Mouse (Mus musculus): ENCODE data around the gene Gm2916. TPM values are rescaled to one million over a fixed set of nuclear protein-coding genes. Genes with fewer than 3 reads are reported as not detected.
"Not testable (repeated sequence)": the region's sequence is repeated elsewhere in the genome, so short reads cannot be mapped to it uniquely, and the experiment has no call there.

The Gm2916 gene
- 0.19 TPM in 1 of 2 replicates, not detected in the other for polyA plus RNA-seq (2016; fragmentation: Nextera tagmentation; extraction: Ambion mirVana)

- not testable (repeated sequence) for H3K4me3 ChIP-seq; DNase-seq (ENCODE audit: low spot score); H3K27me3 ChIP-seq (ENCODE audit: low read depth, poor library complexity, severe bottlenecking); H3K36me3 ChIP-seq; H3K27ac ChIP-seq (replicated peaks); H3K4me1 ChIP-seq; H3K9me3 ChIP-seq (replicated peaks)
- WGBS: no CpG with 5 or more reads among the region's 1 CpGs
Observed at GRCm38 (mm10) chr14:3883872-3884271, at the start of gene Gm2916. TSS of gene Gm2916 (plus strand) at chr14:3884172.

DNA sequence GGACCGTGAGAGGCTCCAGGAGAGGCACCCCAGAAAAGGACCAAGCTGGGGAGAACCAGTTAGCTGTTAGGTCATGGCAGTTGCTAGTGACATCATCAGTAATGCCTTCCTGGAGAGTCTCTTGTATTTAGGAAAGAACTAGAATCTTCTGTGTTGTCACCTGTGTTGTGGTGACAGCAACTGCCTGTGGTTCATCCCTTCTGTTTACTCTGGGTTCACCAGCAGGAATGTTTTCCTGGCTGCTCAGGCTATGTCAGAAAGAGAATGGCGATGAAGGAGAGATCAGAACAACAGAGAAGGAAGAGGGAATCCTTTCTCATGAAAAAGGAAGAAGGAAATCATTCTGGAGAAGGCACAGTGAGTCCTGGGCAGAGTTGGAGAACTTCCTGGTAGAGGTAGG lies 38.0 kb upstream of the Gm2916 start, which contains the start of gene Gm3033:
Gm3033 (plus strand) TSS at position 301 of the 400 bp plus-strand sequence.
- DNase-seq (ENCODE audit: low spot score); H3K27ac ChIP-seq (replicated peaks); H3K4me1 ChIP-seq; H3K27me3 ChIP-seq (ENCODE audit: low read depth, poor library complexity, severe bottlenecking); H3K4me3 ChIP-seq; H3K36me3 ChIP-seq; H3K9me3 ChIP-seq (replicated peaks): not testable (repeated sequence)
- whole genome bisulfite sequencing: no CpG with 5 or more reads among the region's 2 CpGs

- 78% methylated on average over 1 of the region's 2 CpGs for WGBS
- not testable (repeated sequence) for H3K36me3 ChIP-seq; H3K4me3 ChIP-seq; H3K27me3 ChIP-seq (ENCODE audit: low read depth, poor library complexity, severe bottlenecking); H3K27ac ChIP-seq (replicated peaks); H3K9me3 ChIP-seq (replicated peaks); DNase-seq (ENCODE audit: low spot score); H3K4me1 ChIP-seq
Observed at GRCm38 (mm10) chr14:3931456-3931855, 47.5 kb downstream of the Gm2916 start, which contains the start of gene Gm3029. TSS of gene Gm3029 (plus strand) at chr14:3931756.

DNA sequence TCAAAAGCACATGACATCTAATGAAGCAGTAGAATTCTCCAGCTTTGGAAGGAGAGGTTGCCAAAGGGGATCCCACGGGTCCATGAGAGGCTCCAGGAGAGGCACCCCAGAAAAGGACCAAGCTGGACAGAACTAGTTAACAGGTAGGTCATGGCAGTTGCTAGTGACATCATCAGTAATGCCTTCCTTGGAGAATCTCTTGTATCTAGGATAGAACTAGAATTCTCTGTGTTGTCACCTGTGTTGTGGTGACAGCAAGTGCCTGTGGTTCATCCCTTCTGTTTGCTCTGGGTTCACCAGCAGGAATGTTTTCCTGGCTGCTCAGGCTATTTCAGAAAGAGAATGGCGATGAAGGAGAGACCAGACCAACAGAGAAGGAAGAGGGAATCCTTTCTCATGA lies 79.3 kb downstream of the Gm2916 start, which contains the start of gene Gm3095:
Gm3095 (plus strand) TSS at position 301 of the 400 bp plus-strand sequence.
- not testable (repeated sequence) for H3K4me3 ChIP-seq; H3K27me3 ChIP-seq (ENCODE audit: low read depth, poor library complexity, severe bottlenecking); DNase-seq (ENCODE audit: low spot score); H3K9me3 ChIP-seq (replicated peaks); H3K4me1 ChIP-seq; H3K27ac ChIP-seq (replicated peaks); H3K36me3 ChIP-seq
- no CpG with 5 or more reads among the region's 2 CpGs for WGBS

Other genes starting within 250 kb of the Gm2916 start
- not detected in 2 replicates for gene Gm3012, start 249.7 kb upstream of the Gm2916 start, polyA plus RNA-seq (2016; fragmentation: Nextera tagmentation; extraction: Ambion mirVana)
- 1.5 and 2.0 TPM in 2 replicates for gene Gm3020, start 232.1 kb upstream of the Gm2916 start, polyA plus RNA-seq (2016; fragmentation: Nextera tagmentation; extraction: Ambion mirVana)
- gene Gm3043, start 195.4 kb upstream of the Gm2916 start, polyA plus RNA-seq (2016; fragmentation: Nextera tagmentation; extraction: Ambion mirVana): not detected in 2 replicates
- 0.29 and 0.41 TPM in 2 replicates for gene Gm3002, start 74.1 kb upstream of the Gm2916 start, polyA plus RNA-seq (2016; fragmentation: Nextera tagmentation; extraction: Ambion mirVana)
- gene Gm3033, start 37.9 kb upstream of the Gm2916 start, polyA plus RNA-seq (2016; fragmentation: Nextera tagmentation; extraction: Ambion mirVana): not detected in 2 replicates
- gene Gm3029, start 47.6 kb downstream of the Gm2916 start, polyA plus RNA-seq (2016; fragmentation: Nextera tagmentation; extraction: Ambion mirVana): not detected in 2 replicates
- not detected in 2 replicates for gene Gm3095, start 79.4 kb downstream of the Gm2916 start, polyA plus RNA-seq (2016; fragmentation: Nextera tagmentation; extraction: Ambion mirVana)
- not detected in 2 replicates for gene Gm3099, start 114.2 kb downstream of the Gm2916 start, polyA plus RNA-seq (2016; fragmentation: Nextera tagmentation; extraction: Ambion mirVana)
- 0.43 and 0.55 TPM in 2 replicates for gene Gm5796, start 139.8 kb downstream of the Gm2916 start, polyA plus RNA-seq (2016; fragmentation: Nextera tagmentation; extraction: Ambion mirVana)
- gene Gm3115, start 199.9 kb downstream of the Gm2916 start, polyA plus RNA-seq (2016; fragmentation: Nextera tagmentation; extraction: Ambion mirVana): not detected in 2 replicates
- 0.51 and 0.52 TPM in 2 replicates for gene Gm8108, start 226.4 kb downstream of the Gm2916 start, polyA plus RNA-seq (2016; fragmentation: Nextera tagmentation; extraction: Ambion mirVana)